Mouse (Mus musculus) testis, adult 2 months (tissue): ENCODE data around the gene Dennd6b.

Experiments
- CTCF ChIP-seq: fragments of 200-500 bp; IDR thresholded peaks from 2 replicates; pipeline ENCODE4 v1.5.1; 2012; ENCODE audit warnings: low read depth, mild to moderate bottlenecking, inconsistent platforms, low read length, moderate library complexity; ENCODE audit not compliant: control insufficient read depth, insufficient read depth, insufficient replicate concordance
- POLR2A ChIP-seq: fragments of 200-500 bp; IDR thresholded peaks from 2 replicates; pipeline ENCODE4 v1.6.1; 2012; ENCODE audit warnings: low read depth, mild to moderate bottlenecking, inconsistent platforms, low read length, moderate library complexity; ENCODE audit not compliant: control insufficient read depth

GRCm38 (mm10) chr15:89241025-89241424 lies 44.7 kb upstream of the Dennd6b start:
- TF ChIP-seq CTCF (no peak), POLR2A (no peak)
